Mouse (Mus musculus): ENCODE measurements around the gene Amz2.

GRCm38 (mm10) chr11:109456261-109456660, 30.5 kb downstream of the Amz2 start:
- TF ChIP-seq CTCF (IDR thresholded peaks at IDR 0.05; ENCODE audit: low read depth, low read length), result no peak
- TF ChIP-seq POLR2A (IDR thresholded peaks at IDR 0.05; ENCODE audit: borderline replicate concordance, low read depth, low read length), result no peak

Measured in bone marrow macrophage, adult 2 months (primary cell).